Mouse (Mus musculus) brain, embryonic 14.5 days (tissue): ENCODE data around the gene Vps37c. TPM values are rescaled to one million over a fixed set of nuclear protein-coding genes. Genes with fewer than 3 reads are reported as not detected.

Source experiments
- DNase-seq: peaks from one replicate; pipeline ENCODE4 v3.0.0-alpha.2; 2011; ENCODE audit warnings: low read depth
- CTCF ChIP-seq: fragments of 200-500 bp; IDR thresholded peaks from 2 replicates; pipeline ENCODE4 v1.5.1; 2012; ENCODE audit warnings: inconsistent platforms, mild to moderate bottlenecking, moderate library complexity, borderline replicate concordance; ENCODE audit not compliant: insufficient read depth, insufficient read length; ENCODE audit errors: extremely low read depth
- POLR2A ChIP-seq: fragments of 200-500 bp; IDR thresholded peaks from 2 replicates; pipeline ENCODE4 v1.6.1; 2012; ENCODE audit warnings: mild to moderate bottlenecking, inconsistent platforms, borderline replicate concordance; ENCODE audit not compliant: poor library complexity, insufficient read depth, insufficient read length, severe bottlenecking; ENCODE audit errors: extremely low read depth
- polyA plus RNA-seq: library from polyadenylated mRNA; depleted of rRNA; stranded (reverse); fragments of >200 nt; gene quantifications from 2 replicates; pipeline ENCODE4 v1.2.3, GENCODE M21; 2012

Gene Vps37c
- polyA plus RNA-seq, 1 experiment = 29.0 TPM

- TF ChIP-seq POLR2A (no peak), CTCF (no peak)
- DNase-seq = no peak
Measured at GRCm38 (mm10) chr19:10671319-10671718, 17.2 kb upstream of the Vps37c start.

DNA sequence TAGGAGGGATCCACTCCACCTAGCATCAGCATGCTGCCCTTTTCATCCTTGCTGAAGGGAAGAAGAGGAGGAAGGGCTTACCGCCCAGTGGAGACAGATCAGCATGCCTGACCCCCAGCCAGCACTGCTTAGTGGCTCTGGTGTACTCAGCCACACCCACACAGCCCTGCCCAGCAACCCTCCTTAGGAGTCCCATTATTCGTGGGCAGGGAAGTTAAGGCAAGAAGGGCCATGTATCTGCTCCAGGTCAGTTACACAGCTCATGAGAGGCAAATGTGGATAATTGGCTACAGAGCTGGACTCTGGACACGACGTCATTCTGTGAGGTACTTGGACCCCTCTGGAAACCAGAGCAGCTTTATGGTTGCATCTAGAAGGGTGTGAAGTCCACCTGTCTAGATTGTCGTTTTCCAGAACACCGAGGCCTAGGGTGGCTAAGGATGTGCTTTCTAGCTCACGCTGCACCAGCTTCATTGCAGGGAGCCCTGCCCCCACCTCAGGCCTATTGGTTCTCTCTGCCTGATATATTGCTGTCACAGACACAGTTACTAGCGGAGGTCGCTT is 16.6 kb upstream of the Vps37c start:
- no peak for TF ChIP-seq POLR2A
- TF ChIP-seq CTCF = no peak
- DNase-seq = no peak

DNA sequence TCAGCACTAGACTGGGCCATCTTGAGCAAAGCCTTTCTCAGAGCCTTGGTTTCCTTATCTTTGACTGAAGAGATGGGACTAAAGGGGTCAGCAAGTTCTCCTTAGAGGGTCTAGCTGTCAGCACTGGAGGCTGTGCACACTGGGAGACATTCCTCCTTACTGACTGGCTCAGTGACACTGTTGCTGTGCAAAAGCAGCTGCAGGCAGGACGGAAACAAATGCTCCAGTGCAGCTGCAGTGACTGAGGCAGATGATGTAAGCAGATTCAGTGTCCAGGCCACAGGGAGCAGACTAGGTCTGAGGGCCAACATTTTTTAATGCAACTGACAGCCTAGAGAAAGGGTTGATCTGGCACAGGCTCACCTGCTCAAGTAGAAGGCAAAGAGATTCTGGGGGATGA is 15.3 kb upstream of the Vps37c start:
- DNase-seq = peak; percentile 9
- TF ChIP-seq CTCF = no peak
- no peak for TF ChIP-seq POLR2A

DNA sequence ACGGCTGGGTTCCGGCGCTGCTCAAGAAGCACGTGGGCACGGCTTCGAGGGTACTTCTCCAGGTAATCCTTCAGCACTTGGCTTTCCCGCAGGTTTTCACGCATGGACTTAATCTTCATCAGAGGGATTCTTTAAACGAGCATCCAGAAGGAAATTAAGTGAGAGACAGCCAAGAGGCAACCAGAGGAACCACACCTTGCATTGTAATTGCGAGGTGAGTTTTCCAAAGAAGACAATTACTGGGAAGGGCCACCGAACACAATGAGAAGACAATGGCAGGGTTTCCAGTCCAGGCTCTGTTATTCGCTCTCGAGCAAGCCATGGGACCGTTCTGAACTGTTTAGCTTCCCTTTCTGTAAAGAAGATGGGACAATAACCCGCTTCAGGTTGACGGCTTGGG is 11.9 kb upstream of the Vps37c start:
- TF ChIP-seq CTCF (no peak), POLR2A (no peak)
- DNase-seq = no peak

DNA sequence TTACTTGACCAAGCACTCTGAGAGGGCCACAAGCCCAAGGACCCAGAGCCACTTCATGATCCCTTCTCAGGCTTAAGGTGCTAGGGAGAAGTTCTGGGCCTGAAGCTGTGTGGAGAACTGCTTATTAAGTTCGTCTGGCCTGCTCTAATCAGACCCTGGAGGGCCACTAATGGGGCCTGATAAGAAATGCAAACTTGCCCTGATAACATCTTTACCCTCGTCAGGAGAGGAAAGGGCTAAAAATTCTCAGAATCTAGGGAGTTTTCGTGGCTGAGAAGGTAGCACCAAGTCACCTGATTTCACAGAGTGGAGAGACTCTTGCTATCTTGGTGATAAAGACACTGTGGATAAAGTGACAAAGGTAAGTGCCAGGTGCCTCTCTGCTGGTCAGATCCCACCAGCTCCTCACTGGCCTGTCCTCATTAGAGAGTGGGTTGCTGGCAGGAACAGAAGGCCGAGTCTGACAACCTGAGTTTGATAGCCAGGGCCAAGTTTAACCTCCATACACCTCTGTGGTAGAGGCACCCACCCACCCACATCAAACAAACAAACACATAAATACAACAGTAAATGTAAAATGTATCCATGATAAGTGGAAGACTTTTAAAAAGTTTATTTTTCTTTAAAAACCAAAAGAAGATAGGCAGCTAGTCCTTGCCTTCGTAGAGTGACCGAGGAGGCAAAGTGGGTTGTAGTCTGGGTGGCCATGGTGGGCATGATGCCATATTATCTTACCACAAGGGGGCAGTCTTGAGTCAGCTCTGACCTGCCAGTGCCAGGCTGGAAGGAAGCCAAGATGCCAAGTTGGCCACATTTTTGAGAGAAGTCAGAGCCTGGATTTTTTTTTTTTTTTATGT is 10.4 kb upstream of the Vps37c start, which contains the start of gene Pga5:
Gene Pga5, minus strand, starts transcription at position 157 of the 857 bp plus-strand sequence.
- DNase-seq = peak; percentile 87
- TF ChIP-seq CTCF (peak; percentile 93), POLR2A (no peak)

DNA sequence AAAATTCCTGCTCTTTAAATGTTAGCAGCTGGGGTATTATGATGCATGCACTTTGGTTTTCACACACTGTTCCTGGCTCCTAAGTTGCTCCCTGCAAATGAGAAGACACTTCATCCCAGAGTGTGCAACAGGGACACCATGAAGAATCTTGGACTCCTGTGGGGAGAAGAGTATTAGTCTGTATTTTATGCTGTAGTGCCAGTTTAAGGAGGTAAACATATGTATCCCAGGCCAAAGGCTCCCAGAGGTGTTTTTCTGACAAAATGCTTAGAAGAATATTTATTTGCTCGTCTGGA is 9.8 kb upstream of the Vps37c start:
- DNase-seq = no peak
- TF ChIP-seq POLR2A (no peak), CTCF (no peak)

DNA sequence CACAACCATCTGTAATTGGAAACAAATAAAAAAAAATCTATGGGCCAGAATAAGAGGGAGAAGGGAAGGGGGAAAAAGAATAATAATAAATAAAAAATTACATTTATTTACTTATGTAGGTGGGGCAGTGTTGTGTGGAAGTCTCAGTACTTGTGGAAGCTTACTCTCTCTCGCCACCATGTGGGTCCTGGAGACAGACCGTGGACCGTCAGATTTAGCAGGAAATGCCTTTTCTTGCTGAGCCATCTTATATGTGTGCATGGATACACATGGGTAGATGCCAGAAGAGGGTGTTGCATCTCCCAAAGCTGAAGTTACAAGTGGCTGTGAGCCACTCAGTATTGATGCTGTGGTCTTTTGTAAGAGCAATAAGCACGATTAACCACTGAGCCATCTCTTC is 7.0 kb upstream of the Vps37c start:
- no peak for TF ChIP-seq CTCF
- no peak for TF ChIP-seq POLR2A
- DNase-seq = no peak

- DNase-seq = no peak
- TF ChIP-seq POLR2A (no peak), CTCF (no peak)
Measured at GRCm38 (mm10) chr19:10685081-10685480, 3.5 kb upstream of the Vps37c start.

DNA sequence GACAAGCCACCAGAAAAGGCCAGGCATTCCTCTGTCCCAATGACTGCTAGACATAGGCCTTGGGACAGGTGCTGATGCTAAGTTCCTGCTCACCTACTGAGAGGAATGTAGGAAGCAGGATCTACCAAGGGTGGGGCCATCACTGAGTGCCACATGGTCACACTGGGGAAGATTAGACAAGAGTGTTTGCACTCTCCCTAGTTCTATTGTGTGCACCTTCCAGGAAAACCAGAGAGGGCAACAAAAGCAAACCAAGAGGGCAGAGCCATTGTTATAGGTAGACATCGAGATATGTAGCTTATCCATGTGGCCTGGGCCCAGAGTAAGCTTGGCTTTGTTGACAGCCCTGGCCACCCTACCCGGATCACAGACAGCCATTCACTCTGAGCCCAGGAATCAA is 2.8 kb upstream of the Vps37c start:
- TF ChIP-seq CTCF (no peak), POLR2A (no peak)
- no peak for DNase-seq

- TF ChIP-seq CTCF = no peak
- TF ChIP-seq POLR2A = no peak
- peak; percentile 81 for DNase-seq
Measured at GRCm38 (mm10) chr19:10689470-10690166, 1.1 kb downstream of the Vps37c start.

DNA sequence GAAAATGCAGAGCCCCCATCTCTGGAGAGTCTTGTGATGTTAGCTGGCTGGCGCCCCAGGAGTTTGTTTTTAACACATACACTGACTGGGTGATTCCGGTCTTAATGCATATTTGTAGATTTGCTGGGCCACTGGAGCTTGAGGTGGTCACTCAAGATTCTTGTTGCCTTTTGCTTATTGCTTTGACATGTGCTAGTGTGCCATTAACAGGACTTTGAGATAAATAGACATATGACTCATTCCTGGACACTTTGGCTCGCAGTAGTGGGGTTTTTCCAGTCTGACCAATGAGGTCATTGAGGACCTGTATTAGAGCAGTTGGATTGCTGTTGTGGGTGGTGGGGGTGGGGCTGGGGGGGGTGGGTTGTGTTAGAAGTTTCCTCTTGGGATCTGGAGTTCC is 1.8 kb downstream of the Vps37c start:
- peak; percentile 17 for DNase-seq
- no peak for TF ChIP-seq CTCF
- TF ChIP-seq POLR2A = no peak

GRCm38 (mm10) chr19:10691121-10691520 is 2.6 kb downstream of the Vps37c start:
- TF ChIP-seq CTCF (no peak), POLR2A (no peak)
- no peak for DNase-seq

DNA sequence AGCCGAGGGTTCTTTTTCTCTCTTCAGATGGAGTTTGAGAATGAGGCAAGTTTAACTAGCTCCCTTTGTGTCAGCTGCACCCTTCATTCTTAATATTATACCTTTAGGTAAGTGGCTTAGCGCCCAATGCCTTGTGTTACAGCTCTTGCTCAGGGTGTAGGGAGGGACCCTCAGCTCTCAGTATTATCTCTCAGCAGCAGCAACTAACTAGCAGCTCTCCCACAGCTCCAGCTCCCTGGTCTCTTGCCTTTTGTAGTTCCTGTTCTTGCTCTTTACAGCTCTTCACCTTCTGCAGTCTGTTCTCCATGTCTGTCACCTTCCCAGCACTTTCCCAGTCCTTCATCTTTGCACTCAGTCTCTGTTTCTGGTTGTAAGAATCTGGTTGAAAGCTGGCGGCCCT is 3.1 kb downstream of the Vps37c start:
- DNase-seq = no peak
- TF ChIP-seq CTCF (no peak), POLR2A (no peak)
